Mouse (Mus musculus) lung, embryonic 16.5 days (tissue): ENCODE measurements around the gene Rbbp8nl. TPM values are rescaled to one million over a fixed set of nuclear protein-coding genes. Genes with fewer than 3 reads are reported as not detected.
A peak's percentile ranks its signal among the peaks of the same experiment; 100 is the strongest.
"Not testable (repeated sequence)": the region's sequence is repeated elsewhere in the genome, so short reads cannot be mapped to it uniquely, and the experiment has no call there.

ENCODE experiments used
- ATAC-seq: fragments of 200-750 bp; cut with Nextera tagmentation; 2 replicates; pipeline ENCODE4 v1.8.0; 2017; ENCODE audit warnings: low read depth, mild to moderate bottlenecking, moderate library complexity
- H3K27ac ChIP-seq: fragments of 300-500 bp; sonication (generic); 2 replicates; pipeline ENCODE4 v1.5.1; 2014; ENCODE audit warnings: mild to moderate bottlenecking, control low read depth, low read length
- H3K27me3 ChIP-seq: fragments of 300-500 bp; sonication (generic); 2 replicates; pipeline ENCODE4 v1.6.1; 2014; ENCODE audit warnings: low read depth, low read length, mixed read lengths; ENCODE audit not compliant: control insufficient read depth, insufficient read depth
- H3K36me3 ChIP-seq: fragments of 300-500 bp; sonication (generic); 2 replicates; pipeline ENCODE4 v1.6.1; 2014; ENCODE audit warnings: low read length; ENCODE audit not compliant: control insufficient read depth, insufficient read depth
- H3K4me1 ChIP-seq: fragments of 300-500 bp; sonication (generic); replicated peaks from 2 replicates; pipeline ENCODE4 v1.6.1; 2014; ENCODE audit warnings: low read length, mixed read lengths; ENCODE audit not compliant: control insufficient read depth, insufficient read depth
- H3K4me2 ChIP-seq: fragments of 300-500 bp; sonication (generic); 2 replicates; pipeline ENCODE4 v1.6.1; 2014; ENCODE audit warnings: low read depth, low read length, control low read depth
- H3K4me3 ChIP-seq: fragments of 300-500 bp; sonication (generic); 2 replicates; pipeline ENCODE4 v1.5.1; 2014; ENCODE audit warnings: mild to moderate bottlenecking, low read length, control low read depth
- H3K9ac ChIP-seq: fragments of 300-500 bp; sonication (generic); 2 replicates; pipeline ENCODE4 v1.6.1; 2014; ENCODE audit warnings: low read length, control low read depth
- H3K9me3 ChIP-seq: fragments of 300-500 bp; sonication (generic); 2 replicates; pipeline ENCODE4 v1.6.1; 2016; ENCODE audit warnings: low read length; ENCODE audit not compliant: control insufficient read depth
- WGBS: fragments of 180-500 bp; shearing (Covaris S2); extraction: QIAGEN DNeasy Blood & Tissue Kit; methylation state at CpG from one replicate; pipeline ENCODE4 v1.1.7; 2014; 5-methylcytosine and 5-hydroxymethylcytosine counted together
- polyA plus RNA-seq: library from polyadenylated mRNA; unstranded; fragments of >200 nt; fragmentation: Nextera tagmentation; extraction: Ambion mirVana; gene quantifications from 2 replicates; pipeline ENCODE4 v1.2.1, GENCODE M21; 2015

The Rbbp8nl gene
- polyA plus RNA-seq, 1 experiment from 2014 or later = 2.8 TPM

DNA sequence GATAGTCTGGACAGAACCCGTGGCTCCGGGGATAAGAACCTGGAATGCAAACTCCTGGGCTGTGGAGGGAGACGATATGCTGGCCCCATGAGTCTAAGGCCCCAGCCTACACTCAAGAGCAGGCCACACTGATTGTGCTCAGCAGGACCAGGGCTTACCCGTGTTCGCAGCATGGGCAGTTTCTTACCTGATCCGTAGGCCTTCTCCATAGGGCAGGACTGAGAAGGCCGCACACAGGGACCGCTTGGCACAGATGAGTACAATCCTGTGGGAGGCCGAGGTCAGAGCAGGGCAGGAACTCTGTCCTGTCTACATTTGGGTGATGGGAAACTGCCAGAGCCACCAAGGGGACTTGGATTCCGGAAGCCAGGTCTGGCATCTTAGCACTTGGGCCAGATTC, 26.8 kb downstream of the Rbbp8nl start:
- Histone ChIP-seq H3K4me1 (peaks cover 7% of the 10 kb centered on the region; the same call in 1 of the 2 replicates), H3K36me3 (peaks cover 25% of the 10 kb centered on the region), H3K9ac (no peak overlapping the region), H3K27ac (peak overlapping the region; percentile 73), H3K4me2 (no peak overlapping the region), H3K4me3 (no peak overlapping the region), H3K27me3 (no peaks in the 10 kb centered on the region), H3K9me3 (no peaks in the 10 kb centered on the region)
- ATAC-seq = no peak
- 77% methylated on average over 10 of the region's 10 CpGs for WGBS

- H3K4me2 ChIP-seq = no peak overlapping the region
- ATAC-seq = peak; percentile 30; the same call in 1 of the 2 replicates
- WGBS = 68% methylated on average over 3 of the region's 3 CpGs
- no peaks in the 10 kb centered on the region for H3K9me3 ChIP-seq
- H3K4me1 ChIP-seq = peaks cover 8% of the 10 kb centered on the region; the same call in 1 of the 2 replicates
- no peaks in the 10 kb centered on the region for H3K27me3 ChIP-seq
- peak overlapping the region; percentile 73; the same call in 1 of the 2 replicates for H3K27ac ChIP-seq
- H3K36me3 ChIP-seq = peaks cover 25% of the 10 kb centered on the region
- no peak overlapping the region for H3K4me3 ChIP-seq
- H3K9ac ChIP-seq = no peak overlapping the region
These were observed 27.2 kb downstream of the Rbbp8nl start for GRCm38 (mm10) chr2:180262441-180262840.

DNA sequence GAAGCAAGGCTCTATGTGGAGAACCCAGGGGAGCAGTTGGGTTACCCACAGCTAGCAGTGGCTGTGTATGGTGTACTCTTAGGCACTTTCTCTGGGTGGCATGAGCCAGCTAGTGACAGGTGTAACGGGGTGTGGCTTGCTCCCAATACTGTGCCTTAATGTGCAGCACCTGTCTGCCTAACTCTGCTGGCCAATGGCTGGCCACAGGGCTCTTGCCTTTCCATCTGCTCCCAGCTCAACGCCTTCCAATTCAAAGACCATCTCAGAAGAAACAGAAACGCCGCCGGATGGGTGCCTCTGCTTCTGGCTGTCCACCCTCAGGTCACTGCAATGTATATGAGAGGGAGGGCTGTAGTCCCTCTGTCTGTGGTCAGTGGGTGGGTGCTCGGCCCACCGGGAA, 27.8 kb downstream of the Rbbp8nl start:
- Histone ChIP-seq H3K9ac (no peak overlapping the region), H3K4me1 (peaks cover 8% of the 10 kb centered on the region; the same call in 1 of the 2 replicates), H3K4me2 (no peak overlapping the region), H3K27ac (0 out of 2 replicates have a peak overlapping the region, but pooled peaks have one; percentile 10), H3K36me3 (peaks cover 23% of the 10 kb centered on the region), H3K9me3 (no peaks in the 10 kb centered on the region), H3K27me3 (no peaks in the 10 kb centered on the region), H3K4me3 (no peak overlapping the region)
- 86% methylated on average over 7 of the region's 7 CpGs for WGBS
- no peak for ATAC-seq

DNA sequence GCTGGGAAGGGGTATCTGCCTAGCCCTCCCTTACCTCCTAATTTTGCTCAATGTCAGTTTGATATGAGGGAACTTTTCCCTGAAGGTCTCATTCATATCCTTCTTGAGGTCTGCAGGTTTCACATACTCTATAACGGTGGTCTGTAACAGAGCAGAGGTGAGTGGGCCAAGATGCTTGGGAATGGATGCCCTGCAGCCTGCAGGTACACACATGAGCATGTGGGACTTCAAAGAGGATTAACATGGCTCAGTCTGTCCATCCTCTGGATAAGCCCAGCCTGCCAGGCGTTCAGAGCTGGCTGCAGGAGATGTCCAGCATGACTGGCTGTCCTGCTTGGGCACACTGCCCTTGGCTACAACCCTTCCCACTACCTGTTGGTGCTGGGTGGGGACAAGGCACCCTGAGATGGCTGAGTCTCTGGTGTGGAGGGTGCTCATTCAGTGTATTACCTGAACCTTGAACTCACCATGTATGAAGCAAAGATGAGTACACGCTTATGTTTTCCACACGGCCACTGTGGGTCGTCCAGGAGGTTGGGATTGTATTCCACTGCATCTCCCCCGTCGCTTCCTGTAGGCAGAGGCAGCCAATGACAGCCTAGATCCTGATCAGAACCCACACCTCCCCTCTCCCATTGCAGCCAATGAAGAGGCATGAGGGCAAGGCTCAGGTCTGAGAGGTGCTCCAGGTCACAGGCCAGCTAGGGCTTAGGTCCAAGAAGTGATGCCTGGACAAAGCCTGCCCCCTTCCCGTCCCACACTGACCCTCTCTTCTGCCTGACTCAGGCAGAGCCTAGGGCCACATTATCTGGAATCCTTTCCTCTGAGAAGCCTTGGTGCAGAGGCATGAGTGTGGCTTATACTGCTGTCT, 28.8 kb downstream of the Rbbp8nl start:
- ATAC-seq = no peak
- Histone ChIP-seq H3K9ac (no peak overlapping the region), H3K36me3 (peaks cover 23% of the 10 kb centered on the region), H3K4me2 (no peak overlapping the region), H3K4me3 (no peak overlapping the region), H3K4me1 (peaks cover 13% of the 10 kb centered on the region; the same call in 1 of the 2 replicates), H3K27ac (no peak overlapping the region), H3K9me3 (no peaks in the 10 kb centered on the region), H3K27me3 (no peaks in the 10 kb centered on the region)
- 55% methylated on average over 8 of the region's 8 CpGs for WGBS

DNA sequence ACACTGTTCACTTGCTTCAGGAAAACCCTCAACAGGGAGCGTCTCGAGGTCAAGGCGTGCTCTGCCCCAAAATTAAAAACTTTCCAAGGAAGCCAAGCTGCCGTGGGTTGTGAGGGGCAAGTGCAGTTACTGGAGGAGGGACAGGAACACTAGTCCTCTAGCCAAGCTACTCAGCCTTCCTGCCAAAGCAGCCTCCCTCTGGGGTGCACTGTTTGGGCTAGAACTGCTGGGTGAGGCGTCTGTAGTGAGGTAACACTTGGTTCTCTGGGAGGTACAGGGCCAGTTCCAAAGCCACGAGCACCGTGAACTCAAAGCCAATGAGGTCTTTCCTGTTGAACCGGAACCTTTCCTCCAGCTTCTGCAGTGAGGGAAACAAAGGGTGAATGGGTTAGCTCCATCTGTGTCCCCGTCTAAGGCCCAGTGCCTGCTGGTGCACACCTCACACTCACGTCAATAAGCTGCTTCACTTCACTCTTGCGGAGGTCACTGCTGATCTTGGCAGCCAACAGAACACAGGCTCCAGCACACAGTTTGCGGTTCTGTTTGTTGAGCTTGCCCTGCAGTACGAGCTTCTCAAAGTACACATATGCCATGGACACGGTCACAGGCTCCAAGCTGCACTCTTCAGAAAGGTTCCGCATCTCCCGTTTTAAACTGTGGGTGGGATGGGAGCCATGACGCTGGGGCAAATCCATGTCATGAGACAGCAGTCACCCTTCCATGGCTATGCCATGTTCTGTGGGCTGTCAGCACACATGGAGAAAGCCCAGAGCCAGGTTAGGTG, 29.7 kb downstream of the Rbbp8nl start:
- H3K27me3 ChIP-seq, H3K27ac ChIP-seq, H3K9me3 ChIP-seq, H3K4me3 ChIP-seq, H3K4me2 ChIP-seq, H3K9ac ChIP-seq, ATAC-seq: not testable (repeated sequence)
- WGBS = 61% methylated on average over 17 of the region's 17 CpGs
- H3K4me1 ChIP-seq = peaks cover 13% of the 10 kb centered on the region; the same call in 1 of the 2 replicates
- H3K36me3 ChIP-seq = peaks cover 23% of the 10 kb centered on the region

DNA sequence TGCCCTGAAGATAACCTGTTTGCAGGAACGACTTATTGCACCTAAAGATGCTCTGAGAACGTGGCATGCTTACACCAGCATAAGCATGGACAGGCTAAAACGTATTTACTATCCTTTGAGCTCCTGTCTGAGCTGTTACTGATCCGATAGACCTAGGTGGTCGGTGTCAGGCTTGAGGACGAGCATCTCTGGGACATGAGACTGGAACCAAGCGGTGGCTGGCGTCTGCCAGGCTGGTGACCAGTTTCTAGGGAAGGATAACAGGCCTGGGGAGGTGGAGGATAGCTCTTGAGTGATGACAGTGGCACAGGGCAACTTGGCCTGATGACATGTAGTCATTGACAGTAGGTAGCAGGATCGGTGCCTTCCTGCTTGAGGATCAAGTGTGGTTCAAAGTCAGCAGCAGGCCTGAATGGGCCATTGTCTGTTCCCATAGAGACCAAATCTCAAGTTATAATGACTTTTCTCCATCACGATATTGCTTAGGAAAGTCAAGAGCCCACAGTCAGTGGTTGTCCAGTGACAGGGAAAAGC, 30.7 kb downstream of the Rbbp8nl start:
- peaks cover 18% of the 10 kb centered on the region for H3K36me3 ChIP-seq
- H3K4me2 ChIP-seq, H3K27ac ChIP-seq, H3K9me3 ChIP-seq, H3K27me3 ChIP-seq, H3K4me3 ChIP-seq, ATAC-seq, H3K9ac ChIP-seq: not testable (repeated sequence)
- H3K4me1 ChIP-seq = peaks cover 13% of the 10 kb centered on the region; the same call in 1 of the 2 replicates
- WGBS = 65% methylated on average over 10 of the region's 10 CpGs

DNA sequence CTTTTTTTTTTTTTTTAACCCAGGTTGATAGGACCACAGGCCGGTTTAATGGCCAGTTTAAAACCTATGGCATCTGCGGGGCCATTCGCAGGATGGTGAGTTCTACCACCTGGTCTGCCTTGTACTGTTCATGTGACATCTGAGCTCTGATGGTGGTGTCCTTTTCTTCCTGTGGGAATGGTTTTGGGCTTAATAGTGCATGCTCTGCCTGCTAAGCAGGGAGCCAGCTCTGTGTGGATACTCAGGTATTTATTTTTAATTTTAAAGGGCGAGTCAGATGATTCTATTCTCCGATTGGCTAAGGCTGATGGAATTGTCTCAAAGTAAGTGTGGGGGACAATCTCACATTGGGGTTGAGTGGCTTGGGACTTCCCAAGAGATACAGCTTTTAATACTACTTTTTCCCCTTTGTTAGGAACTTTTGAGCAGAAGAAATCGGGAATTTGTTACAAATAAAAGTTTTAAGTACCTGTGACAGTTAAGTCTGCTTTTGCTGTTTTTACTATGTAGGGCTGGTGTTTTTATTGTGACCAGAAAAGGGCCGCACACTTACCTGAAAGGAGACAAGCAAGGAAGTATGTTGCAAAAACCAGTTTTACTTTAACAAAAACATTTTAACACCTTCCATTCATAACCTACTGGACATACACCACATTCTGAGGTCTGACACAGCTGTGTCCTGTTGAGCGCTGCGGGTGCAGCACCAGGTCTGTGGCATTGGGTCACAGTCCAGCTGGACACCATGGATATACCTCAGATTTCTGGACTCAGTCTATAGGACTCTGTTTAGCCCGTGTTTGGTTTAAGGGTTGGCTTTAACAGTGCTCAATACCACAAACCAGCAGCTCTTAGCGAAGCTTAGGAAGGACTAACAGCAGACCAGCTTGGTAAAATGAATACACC, 31.5 kb downstream of the Rbbp8nl start:
- Histone ChIP-seq H3K9me3 (no peaks in the 10 kb centered on the region), H3K4me3 (peak overlapping the region; percentile 84), H3K27ac (no peak overlapping the region; the same call in 1 of the 2 replicates), H3K36me3 (peaks cover 13% of the 10 kb centered on the region), H3K27me3 (no peaks in the 10 kb centered on the region), H3K4me1 (peaks cover 13% of the 10 kb centered on the region; the same call in 1 of the 2 replicates), H3K9ac (peak overlapping the region; percentile 91), H3K4me2 (peak overlapping the region; percentile 88)
- ATAC-seq = no peak
- 45% methylated on average over 11 of the region's 11 CpGs for WGBS

DNA sequence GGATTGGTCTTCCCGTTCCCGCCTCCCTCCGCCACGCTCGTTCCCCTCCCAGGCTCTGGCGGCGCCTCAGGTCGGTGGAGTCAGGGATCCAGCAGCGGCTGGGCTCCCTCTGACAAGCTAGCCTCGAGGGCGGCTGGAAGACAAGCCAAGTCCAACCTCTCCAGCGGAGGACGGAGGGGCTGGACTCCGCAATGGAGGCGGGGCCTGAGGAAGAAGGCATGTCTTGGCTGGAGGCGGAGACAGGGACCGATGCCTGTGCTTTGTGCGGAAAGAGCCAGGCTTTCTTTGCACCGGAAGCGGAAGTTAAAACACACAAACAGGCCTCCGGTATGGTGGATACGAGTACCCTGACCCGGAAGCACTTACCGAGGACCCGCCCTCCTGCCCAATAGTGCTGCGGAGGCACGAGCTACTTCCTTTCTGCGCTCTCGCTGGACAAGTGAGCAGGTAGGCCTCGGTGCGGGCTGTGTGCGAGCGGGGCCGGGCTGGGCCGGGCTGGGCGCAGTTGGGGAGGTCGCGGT, 32.6 kb downstream of the Rbbp8nl start, which contains the start of gene Rps21:
Gene Rps21 (plus strand): TSS at position 377 of the 521 bp plus-strand sequence.
- ATAC-seq = peak; percentile 98
- peaks cover 13% of the 10 kb centered on the region for H3K36me3 ChIP-seq
- H3K9ac ChIP-seq = peak within 1 kb of the TSS; percentile 91
- no peaks in the 10 kb centered on the region for H3K9me3 ChIP-seq
- H3K4me1 ChIP-seq = peaks cover 13% of the 10 kb centered on the region; the same call in 1 of the 2 replicates
- H3K4me3 ChIP-seq = peak within 1 kb of the TSS; percentile 84
- H3K27ac ChIP-seq = peak within 1 kb of the TSS; percentile 95
- H3K27me3 ChIP-seq = no peaks in the 10 kb centered on the region
- under 1% methylated on average over 37 of the region's 38 CpGs for WGBS
- peak within 1 kb of the TSS; percentile 95 for H3K4me2 ChIP-seq
